Mouse (Mus musculus): ENCODE data around the gene Lrrc3c.

GRCm38 (mm10) chr11:98620791-98621190 lies 22.7 kb downstream of the Lrrc3c start:
- TF ChIP-seq CTCF (IDR thresholded peaks at IDR 0.05; ENCODE audit: extremely low read depth, insufficient read depth, insufficient read length, insufficient replicate concordance) (no peak), POLR2A (IDR thresholded peaks at IDR 0.05; ENCODE audit: low read depth, low read length) (no peak)
